Comparison of ENCODE assay signal across 11 mouse cellular contexts in the genomic region with DNA sequence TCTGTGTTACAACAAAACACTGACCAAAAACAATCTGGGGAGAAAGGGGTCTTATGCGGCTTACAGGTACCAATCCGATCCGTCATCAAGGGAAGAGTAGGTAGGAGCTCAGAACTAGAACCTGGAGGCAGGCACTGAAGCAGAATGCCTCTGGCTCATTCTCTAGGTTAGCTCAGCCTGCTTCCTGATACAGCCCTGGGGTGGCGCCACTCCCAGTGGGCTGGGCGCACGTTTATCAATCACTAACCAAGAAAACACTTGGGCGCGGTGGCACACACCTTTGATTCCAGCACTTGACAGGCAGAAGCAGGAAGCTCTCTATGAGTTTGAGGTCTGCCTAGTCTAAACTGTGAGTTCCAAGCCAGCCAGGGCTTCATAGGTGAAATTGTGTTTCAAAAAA. TPM values are rescaled to one million over a fixed set of nuclear protein-coding genes. Genes with fewer than 3 reads are reported as not detected.
DNase-seq lines count a peak whose midpoint lies in the region; ATAC-seq and TF ChIP-seq lines count a peak whose summit lies in the region.
"Had no signal": no experiment of that assay in that cellular context is flagged by ENCODE, and none has a peak within 500 bp of the region (broad histone marks: within the 10 kb centered on the region; RNA-seq: fewer than 3 reads in every experiment).

No protein-coding gene starts in this region.

- no peaks in the 10 kb centered on the region for H3K9me3 ChIP-seq in heart, embryonic 11.5 days (replicated peaks; ENCODE audit: control insufficient read depth, low read length)
- no peaks in the 10 kb centered on the region; the same call in 1 of the 2 replicates for H3K9me3 ChIP-seq in ES-Bruce4 (replicated peaks; ENCODE audit: control insufficient read depth, insufficient read depth, low read length, poor library complexity, severe bottlenecking)
- H3K9me3 ChIP-seq in intestine, embryonic 15.5 days = no peaks in the 10 kb centered on the region
- H3K9me3 ChIP-seq: midbrain, embryonic 12.5 days had no signal

- H3K4me2 ChIP-seq in heart, embryonic 11.5 days = peak overlapping the region; percentile 35
- 0 out of 2 replicates have a peak overlapping the region, but pooled peaks have one; percentile 3 for H3K4me2 ChIP-seq in intestine, embryonic 15.5 days (replicated peaks)
- H3K4me2 ChIP-seq: midbrain, embryonic 12.5 days had no signal

- H3K27ac ChIP-seq in heart, embryonic 11.5 days (ENCODE audit: low read depth, low read length) = peak overlapping the region; percentile 50
- peak overlapping the region; percentile 81 for H3K27ac ChIP-seq in ES-Bruce4 (ENCODE audit: insufficient read depth, low read length)
- peak overlapping the region; percentile 69 for H3K27ac ChIP-seq in intestine, embryonic 15.5 days
- H3K27ac ChIP-seq: midbrain, embryonic 12.5 days had no signal

- DNase-seq in heart, postnatal 14 days = no peak
- peak; percentile 78 for DNase-seq in naive thymus-derived CD4-positive, alpha-beta T cell, adult 2 months (ENCODE audit: low read depth)
- DNase-seq in cerebellum, adult 8-10 months = no peak
- DNase-seq in cerebellum, postnatal 36 days = no peak
- no peak for DNase-seq in neural tube, embryonic 10.5 days (ENCODE audit: extremely low spot score, low spot score)
- DNase-seq: layer of hippocampus, postnatal 36 days had no signal

- TF ChIP-seq POLR2A in ES-Bruce4 (IDR thresholded peaks at IDR 0.05; ENCODE audit: insufficient read depth, low read length) = no peak

- no peaks in the 10 kb centered on the region for H3K27me3 ChIP-seq in heart, embryonic 11.5 days (ENCODE audit: control insufficient read depth, insufficient read depth, low read length)
- no peaks in the 10 kb centered on the region for H3K27me3 ChIP-seq in ES-Bruce4 (ENCODE audit: control insufficient read depth, insufficient read depth, low read length, poor library complexity, severe bottlenecking)
- H3K27me3 ChIP-seq in intestine, embryonic 15.5 days (replicated peaks) = no peaks in the 10 kb centered on the region
- H3K27me3 ChIP-seq: CH12.LX; midbrain, embryonic 12.5 days had no signal

- intact Hi-C loops in heart, postnatal 14 days (cut with DNase I) = no loop called here

- H3K9ac ChIP-seq in heart, embryonic 11.5 days (ENCODE audit: low read depth, low read length) = no peak overlapping the region
- H3K9ac ChIP-seq in ES-Bruce4 (ENCODE audit: low read depth, poor library complexity, severe bottlenecking) = peak overlapping the region; percentile 39
- no peak overlapping the region for H3K9ac ChIP-seq in intestine, embryonic 15.5 days
- H3K9ac ChIP-seq: midbrain, embryonic 12.5 days had no signal

- H3K36me3 ChIP-seq in heart, embryonic 11.5 days (ENCODE audit: control insufficient read depth, insufficient read depth, low read length) = no peaks in the 10 kb centered on the region
- no peaks in the 10 kb centered on the region for H3K36me3 ChIP-seq in ES-Bruce4 (ENCODE audit: control insufficient read depth, insufficient read depth, low read length, poor library complexity, severe bottlenecking)
- no peaks in the 10 kb centered on the region for H3K36me3 ChIP-seq in intestine, embryonic 15.5 days
- H3K36me3 ChIP-seq: midbrain, embryonic 12.5 days had no signal

- no peak overlapping the region for H3K4me3 ChIP-seq in heart, embryonic 11.5 days (ENCODE audit: low read depth, low read length)
- H3K4me3 ChIP-seq in ES-Bruce4 (ENCODE audit: low read depth, low read length) = peak overlapping the region; percentile 46
- no peak overlapping the region for H3K4me3 ChIP-seq in intestine, embryonic 15.5 days (replicated peaks)
- H3K4me3 ChIP-seq: midbrain, embryonic 12.5 days had no signal

- TF ChIP-seq CTCF in ES-Bruce4 (IDR thresholded peaks at IDR 0.05; ENCODE audit: low read depth, low read length) = peak; percentile 28

- peak; percentile 33; the same call in 1 of the 2 replicates for ATAC-seq in heart, embryonic 11.5 days (replicated peaks; ENCODE audit: insufficient number of reproducible peaks, low FRiP score, low TSS enrichment)
- peak; percentile 87 for ATAC-seq in intestine, embryonic 15.5 days

- WGBS in heart, embryonic 11.5 days (ENCODE audit: insufficient replicate concordance) = 78% methylated on average over 8 of the region's 8 CpGs
- 71% methylated on average over 8 of the region's 8 CpGs for WGBS in intestine, embryonic 15.5 days

- H3K4me1 ChIP-seq in heart, embryonic 11.5 days (ENCODE audit: control insufficient read depth, insufficient read depth, low read length) = peaks cover 15% of the 10 kb centered on the region
- H3K4me1 ChIP-seq in ES-Bruce4 (ENCODE audit: control insufficient read depth, insufficient read depth, low read length) = peaks cover 1% of the 10 kb centered on the region
- H3K4me1 ChIP-seq in intestine, embryonic 15.5 days (replicated peaks) = peaks cover 12% of the 10 kb centered on the region; the same call in 1 of the 2 replicates
- H3K4me1 ChIP-seq: midbrain, embryonic 12.5 days had no signal

- TF ChIP-seq EP300 in ES-Bruce4 (IDR thresholded peaks at IDR 0.05; ENCODE audit: insufficient read depth, low read depth, low read length) = peak; percentile 57; the same call in 1 of the 2 replicates

RNA-seq across cellular contexts. Expression of gene Cd2ap, which starts 7.3 kb away (rescaled TPM):
- polyA plus RNA-seq in heart, embryonic 11.5 days (2014; fragmentation: Nextera tagmentation; extraction: Ambion mirVana) = 17.8 and 20.7 TPM in 2 replicates
- total RNA-seq in heart, postnatal 14 days (2021) = 10 to 100 TPM; 30.7 to 32.7 TPM
- 151 and 158 TPM in 2 replicates for polyA plus RNA-seq in ES-Bruce4 (2011; ENCODE audit: insufficient read depth, insufficient read length, low read depth, missing spikeins)
- 33.1 and 37.3 TPM in 2 replicates for polyA plus RNA-seq in intestine, embryonic 15.5 days (2015; fragmentation: Nextera tagmentation; extraction: Ambion mirVana)
